Mouse (Mus musculus): ENCODE measurements around the gene Sstr4.

Sstr4 gene

DNA sequence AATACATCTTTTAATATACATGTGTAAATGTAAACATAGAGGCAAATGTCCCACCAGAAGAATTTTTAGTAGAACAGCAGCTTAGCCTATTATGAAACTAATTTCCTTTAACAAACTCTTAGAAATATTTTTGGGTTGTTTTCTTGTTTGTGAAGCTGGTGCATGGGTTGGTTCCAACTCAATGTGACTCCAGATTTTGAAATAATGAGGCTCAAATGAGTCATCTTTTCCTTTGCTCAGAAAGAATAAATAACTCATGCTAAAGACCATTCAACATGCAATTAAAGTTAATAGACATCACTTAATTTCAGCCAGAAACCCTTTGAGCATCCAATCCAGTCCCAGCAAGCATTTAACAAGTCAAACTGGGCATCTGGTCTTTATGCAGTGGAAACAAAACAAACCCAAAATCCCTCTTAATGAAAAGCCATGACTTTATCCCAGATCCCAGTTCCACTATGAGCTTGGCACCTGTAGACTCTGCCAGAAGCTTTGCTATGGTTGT, 33.9 kb downstream of the Sstr4 start:
- no peak for DNase-seq (ENCODE audit: low spot score in 2 of 2)

DNA sequence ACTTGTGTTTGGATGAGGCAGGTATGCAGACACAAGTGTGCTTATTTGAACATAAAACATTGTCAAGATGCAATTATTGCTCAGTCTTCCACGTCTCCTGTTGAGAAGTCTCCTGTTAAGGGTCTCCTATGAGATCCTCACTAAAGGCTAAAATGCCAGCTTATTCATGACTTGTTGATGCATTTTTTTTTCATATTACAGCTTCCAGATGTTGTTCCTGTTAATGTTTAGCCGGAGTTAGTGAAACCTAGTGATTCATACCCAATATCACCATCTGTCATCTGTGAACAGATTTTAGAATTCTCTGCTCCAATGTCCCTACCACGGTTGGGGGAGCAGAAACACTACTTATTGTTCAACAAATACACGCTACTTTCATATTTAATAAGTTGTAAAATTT, 35.8 kb downstream of the Sstr4 start:
- no peak for DNase-seq (ENCODE audit: low spot score in 2 of 2)

DNA sequence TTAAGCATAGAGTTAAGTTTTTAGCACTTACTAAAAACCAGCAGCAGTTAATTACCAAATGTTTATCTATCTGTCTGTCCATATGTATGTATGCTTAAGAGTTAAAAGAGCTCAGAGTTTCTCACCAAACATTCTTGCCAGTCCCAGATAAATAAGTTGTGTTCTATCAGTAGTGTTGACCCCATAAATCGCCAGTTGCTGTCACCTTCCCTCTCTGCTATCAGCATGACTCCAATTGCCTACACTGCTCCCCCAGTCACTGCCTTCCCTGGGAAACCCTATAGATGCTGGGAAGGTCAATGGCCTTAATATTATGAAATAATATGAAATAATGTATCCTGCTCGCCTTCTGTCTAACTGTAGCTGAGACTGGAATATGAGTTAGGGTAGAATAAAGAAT, 37.2 kb downstream of the Sstr4 start:
- no peak for DNase-seq (ENCODE audit: low spot score in 2 of 2)

DNA sequence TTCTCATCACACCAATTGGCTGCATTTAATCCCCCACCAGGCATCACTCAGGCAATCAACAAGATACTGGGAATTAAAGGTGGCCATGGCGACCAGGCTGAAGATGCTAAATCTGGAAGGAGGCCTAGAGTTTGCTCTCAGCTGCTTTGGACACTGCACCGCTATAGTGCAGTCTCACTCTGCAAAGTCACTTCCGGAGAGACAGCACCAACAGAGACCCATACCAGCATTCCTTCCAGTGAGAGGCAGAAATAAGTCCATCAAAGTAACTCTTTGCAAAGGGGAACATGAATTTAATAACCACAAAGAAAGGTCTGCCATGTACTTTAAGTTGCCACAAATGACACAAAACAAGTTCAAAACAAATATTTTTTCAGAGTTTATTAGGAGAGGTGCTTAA, 41.1 kb downstream of the Sstr4 start:
- DNase-seq (ENCODE audit: low spot score in 2 of 2): no peak

DNA sequence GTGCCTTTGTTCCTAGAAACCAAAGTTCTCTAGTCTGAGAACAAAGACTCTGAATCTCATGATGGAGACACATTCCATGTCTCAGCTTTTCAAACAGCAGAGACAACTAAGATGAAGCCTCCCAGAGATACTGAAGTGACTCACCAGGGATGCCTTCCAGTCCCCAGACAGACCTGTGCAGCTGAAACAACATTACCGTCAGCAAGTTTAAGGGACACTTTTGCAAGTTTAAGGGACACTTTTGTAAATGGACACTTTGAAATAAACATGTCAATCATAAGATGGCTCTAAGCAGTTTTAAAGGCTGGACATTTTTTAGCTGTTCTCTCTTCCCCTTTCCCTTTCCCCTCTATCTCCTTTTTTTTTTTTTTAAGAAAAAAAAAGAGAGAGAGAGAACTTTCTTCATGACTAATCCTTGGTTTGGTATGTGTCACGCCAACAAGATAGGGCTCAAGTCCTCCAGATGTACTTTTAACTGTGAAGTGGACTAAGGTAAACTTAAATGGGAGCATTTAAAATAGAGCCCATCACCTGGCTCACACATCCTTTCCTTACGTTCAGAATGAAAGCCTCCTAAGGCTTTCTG, 44.6 kb downstream of the Sstr4 start:
- DNase-seq (ENCODE audit: low spot score in 2 of 2): no peak

DNA sequence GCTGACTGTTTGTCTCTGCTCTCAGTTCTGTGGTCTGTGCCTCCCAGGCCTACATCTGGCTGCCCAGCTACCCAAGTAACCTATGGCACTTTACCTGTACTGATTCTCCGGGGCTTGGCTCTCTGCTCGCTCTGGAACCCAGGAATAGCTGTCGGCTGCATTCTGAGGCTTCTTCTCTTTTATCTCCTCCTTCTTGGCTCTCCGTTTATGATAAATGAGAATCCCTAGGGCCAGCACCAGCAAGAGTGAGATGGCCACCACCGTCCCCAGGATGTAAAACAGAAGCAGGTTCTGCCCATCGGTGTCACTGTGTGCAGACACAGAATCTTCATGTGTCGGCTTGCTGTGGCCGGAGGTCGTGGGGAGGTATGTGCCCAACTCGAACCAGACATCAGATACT, 46.3 kb downstream of the Sstr4 start:
- no peak for DNase-seq (ENCODE audit: low spot score in 2 of 2)

DNA sequence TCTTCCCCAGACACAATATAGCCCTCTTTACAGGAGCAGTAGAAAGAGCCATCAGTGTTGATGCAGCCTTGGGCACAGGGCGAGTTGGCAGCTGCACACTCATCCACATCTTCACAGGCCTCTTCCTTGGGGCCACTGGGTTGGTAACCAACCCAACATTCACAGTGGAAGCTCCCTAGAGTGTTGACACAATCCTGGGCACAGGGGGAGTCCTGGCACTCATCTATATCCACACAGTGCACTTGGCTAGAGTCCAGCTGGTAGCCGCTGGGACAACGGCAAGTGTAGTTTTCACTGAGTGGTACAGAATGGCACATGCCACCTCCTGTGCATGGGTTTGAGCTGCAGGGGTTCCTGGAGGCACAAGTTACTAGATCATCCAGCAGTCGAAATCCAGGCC, 47.0 kb downstream of the Sstr4 start:
- DNase-seq (ENCODE audit: low spot score in 2 of 2): peak; percentile 4 to 13

GRCm38 (mm10) chr2:148442710-148443109, 47.6 kb downstream of the Sstr4 start:
- DNase-seq (ENCODE audit: low spot score in 2 of 2): peak in 1 of 2 experiments; percentile 4

DNA sequence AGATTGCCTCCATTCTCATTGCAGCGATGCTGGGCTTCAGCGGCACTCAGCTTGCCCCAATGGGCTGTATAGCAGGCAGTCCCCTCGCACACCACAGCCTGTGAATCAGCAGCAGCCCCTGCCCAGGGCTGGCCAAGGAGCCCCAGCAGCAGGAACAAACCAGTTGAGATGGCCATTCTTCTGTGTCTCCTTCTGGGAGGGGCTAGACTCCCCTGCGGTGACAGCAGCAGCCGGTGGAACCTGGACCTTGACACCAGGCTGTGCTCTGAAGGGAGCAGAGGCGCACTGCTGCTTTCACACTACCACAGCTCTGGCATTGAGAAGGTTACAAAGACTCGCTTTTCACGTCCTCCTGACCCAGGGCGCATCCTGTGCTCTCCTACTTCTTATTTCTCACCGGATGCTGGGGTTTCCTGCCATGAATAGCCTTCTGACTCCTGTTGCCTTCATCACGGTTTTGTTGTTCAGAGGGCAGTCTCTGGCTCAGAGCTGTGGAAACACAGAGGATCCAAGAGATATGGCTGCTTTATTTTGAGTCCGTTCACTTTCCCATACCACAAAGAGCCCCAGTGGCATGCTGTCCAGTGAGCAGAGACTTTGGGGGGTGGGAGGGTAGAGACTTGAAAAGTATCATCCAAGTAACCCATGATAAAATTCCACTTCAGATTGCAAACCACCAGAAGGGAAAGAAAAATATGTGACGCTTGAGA, 48.3 kb downstream of the Sstr4 start, which contains the start of gene Cd93:
Cd93 (minus strand) TSS at position 315 of the 710 bp plus-strand sequence.
- DNase-seq (ENCODE audit: low spot score in 2 of 2): peak; percentile 13 to 27

GRCm38 (mm10) chr2:148444472-148444871, 49.3 kb downstream of the Sstr4 start:
- DNase-seq (ENCODE audit: low spot score in 2 of 2): no peak

- DNase-seq (ENCODE audit: low spot score in 2 of 2): no peak
Observed at GRCm38 (mm10) chr2:148445616-148446015, 50.5 kb downstream of the Sstr4 start.
